Mouse (Mus musculus) lung, postnatal 0 days (tissue): ENCODE results near the gene Atxn7. TPM values are rescaled to one million over a fixed set of nuclear protein-coding genes. Genes with fewer than 3 reads are reported as not detected.

Experiments used
- ATAC-seq: fragments of 200-750 bp; cut with Nextera tagmentation; 2 replicates; pipeline ENCODE4 v1.8.0; 2017; ENCODE audit warnings: moderate library complexity
- DNase-seq: peaks from one replicate; pipeline ENCODE4 v3.0.0-alpha.2; 2016; ENCODE audit warnings: low spot score
- H3K27ac ChIP-seq: fragments of 300-500 bp; sonication (generic); 2 replicates; pipeline ENCODE4 v1.5.1; 2014; ENCODE audit warnings: antibody characterized with exemption, mild to moderate bottlenecking, low read length, mixed read lengths
- H3K27me3 ChIP-seq: fragments of 300-500 bp; sonication (generic); replicated peaks from 2 replicates; pipeline ENCODE4 v1.6.1; 2014; ENCODE audit warnings: low read length, mixed read lengths; ENCODE audit not compliant: insufficient read depth
- H3K36me3 ChIP-seq: fragments of 300-500 bp; sonication (generic); 2 replicates; pipeline ENCODE4 v1.6.1; 2014; ENCODE audit warnings: low read length, mixed read lengths; ENCODE audit not compliant: insufficient read depth
- H3K4me1 ChIP-seq: fragments of 300-500 bp; sonication (generic); 2 replicates; pipeline ENCODE4 v1.6.1; 2014; ENCODE audit warnings: antibody characterized with exemption, low read depth, low read length, mixed read lengths; ENCODE audit not compliant: insufficient read depth
- H3K4me2 ChIP-seq: fragments of 300-500 bp; sonication (generic); replicated peaks from 2 replicates; pipeline ENCODE4 v1.6.1; 2014; ENCODE audit warnings: low read depth, mild to moderate bottlenecking, low read length, moderate library complexity, mixed read lengths
- H3K4me3 ChIP-seq: fragments of 300-500 bp; sonication (generic); 2 replicates; pipeline ENCODE4 v1.5.1; 2014; ENCODE audit warnings: low read depth, low read length
- H3K9ac ChIP-seq: fragments of 300-500 bp; sonication (generic); replicated peaks from 2 replicates; pipeline ENCODE4 v1.6.1; 2014; ENCODE audit warnings: low read depth, mild to moderate bottlenecking
- H3K9me3 ChIP-seq: fragments of 300-500 bp; sonication (generic); 2 replicates; pipeline ENCODE4 v1.6.1; 2016; ENCODE audit warnings: low read length, mixed read lengths
- CTCF ChIP-seq: IDR thresholded peaks from 2 replicates; pipeline ENCODE4 v1.5.1; 2016; ENCODE audit warnings: antibody characterized with exemption, mild to moderate bottlenecking
- EP300 ChIP-seq: IDR thresholded peaks from 2 replicates; pipeline ENCODE4 v1.6.1; 2016; ENCODE audit warnings: antibody characterized with exemption, mild to moderate bottlenecking, control low read depth
- WGBS: fragments of 180-500 bp; shearing (Covaris S2); extraction: QIAGEN DNeasy Blood & Tissue Kit; methylation state at CpG from one replicate; pipeline ENCODE4 v1.1.7; 2014; 5-methylcytosine and 5-hydroxymethylcytosine counted together
- polyA plus RNA-seq: library from polyadenylated mRNA; unstranded; fragments of >200 nt; fragmentation: Nextera tagmentation; extraction: Ambion mirVana; gene quantifications from 2 replicates; pipeline ENCODE4 v1.2.1, GENCODE M21; 2015

Atxn7 gene
- polyA plus RNA-seq, 1 experiment from 2014 or later, result 4.3 TPM

GRCm38 (mm10) chr14:14014636-14015375 lies 53.6 kb downstream of the Atxn7 start:
- TF ChIP-seq EP300 (peak; percentile 33; the same call in 1 of the 2 replicates), CTCF (no peak)
- ATAC-seq, result no peak
- Histone ChIP-seq H3K27me3 (no peaks in the 10 kb centered on the region), H3K36me3 (0 out of 2 replicates have a peak, but pooled peaks cover 3% of the 10 kb centered on the region), H3K9me3 (no peaks in the 10 kb centered on the region), H3K4me2 (no peak overlapping the region), H3K4me3 (no peak overlapping the region), H3K4me1 (no peaks in the 10 kb centered on the region; the same call in 1 of the 2 replicates), H3K9ac (no peak overlapping the region), H3K27ac (peak overlapping the region; percentile 34)
- peak; percentile 84 for DNase-seq
- WGBS, result 42% methylated on average over 6 of the region's 6 CpGs

- Histone ChIP-seq H3K9ac (no peak overlapping the region), H3K27me3 (no peaks in the 10 kb centered on the region), H3K36me3 (0 out of 2 replicates have a peak, but pooled peaks cover 9% of the 10 kb centered on the region), H3K4me3 (no peak overlapping the region), H3K9me3 (no peaks in the 10 kb centered on the region), H3K27ac (no peak overlapping the region), H3K4me1 (no peaks in the 10 kb centered on the region; the same call in 1 of the 2 replicates), H3K4me2 (no peak overlapping the region)
- TF ChIP-seq CTCF, result peak; percentile 73
- TF ChIP-seq EP300, result no peak
- DNase-seq (peak; percentile 43), ATAC-seq (peak; percentile 40; the same call in 1 of the 2 replicates)
- WGBS, result 81% methylated on average over 6 of the region's 6 CpGs
Observed at GRCm38 (mm10) chr14:14019155-14019894, 58.1 kb downstream of the Atxn7 start.

- WGBS, result 89% methylated on average over 6 of the region's 6 CpGs
- Histone ChIP-seq H3K4me1 (no peaks in the 10 kb centered on the region), H3K4me3 (no peak overlapping the region), H3K4me2 (no peak overlapping the region), H3K27ac (no peak overlapping the region), H3K27me3 (no peaks in the 10 kb centered on the region), H3K36me3 (0 out of 2 replicates have a peak, but pooled peaks cover 12% of the 10 kb centered on the region), H3K9ac (no peak overlapping the region), H3K9me3 (no peaks in the 10 kb centered on the region)
- ATAC-seq (no peak), DNase-seq (no peak)
- TF ChIP-seq CTCF (no peak), EP300 (no peak)
Observed at GRCm38 (mm10) chr14:14021244-14021643, 60.0 kb downstream of the Atxn7 start.

- H3K27ac ChIP-seq, result no peak overlapping the region
- TF ChIP-seq EP300 (no peak), CTCF (no peak)
- no peak overlapping the region for H3K9ac ChIP-seq
- WGBS, result 88% methylated on average over 8 of the region's 8 CpGs
- no peak overlapping the region for H3K4me3 ChIP-seq
- no peak for DNase-seq
- H3K4me1 ChIP-seq, result no peaks in the 10 kb centered on the region
- 0 out of 2 replicates have a peak, but pooled peaks cover 8% of the 10 kb centered on the region for H3K36me3 ChIP-seq
- no peak for ATAC-seq
- no peaks in the 10 kb centered on the region for H3K27me3 ChIP-seq
- H3K9me3 ChIP-seq, result no peaks in the 10 kb centered on the region
- H3K4me2 ChIP-seq, result no peak overlapping the region
Observed at GRCm38 (mm10) chr14:14025870-14026269, 64.6 kb downstream of the Atxn7 start.

GRCm38 (mm10) chr14:14030621-14031020 lies 69.4 kb downstream of the Atxn7 start:
- DNase-seq, result no peak
- Histone ChIP-seq H3K27me3 (no peaks in the 10 kb centered on the region), H3K36me3 (0 out of 2 replicates have a peak, but pooled peaks cover 6% of the 10 kb centered on the region), H3K9ac (no peak overlapping the region), H3K9me3 (no peaks in the 10 kb centered on the region), H3K4me2 (no peak overlapping the region), H3K4me3 (no peak overlapping the region), H3K27ac (no peak overlapping the region), H3K4me1 (no peaks in the 10 kb centered on the region)
- WGBS, result 87% methylated on average over 2 of the region's 2 CpGs
- no peak for TF ChIP-seq CTCF
- TF ChIP-seq EP300, result no peak
- ATAC-seq, result no peak

- DNase-seq (no peak), ATAC-seq (no peak)
- Histone ChIP-seq H3K4me2 (no peak overlapping the region), H3K4me1 (no peaks in the 10 kb centered on the region), H3K9ac (no peak overlapping the region), H3K27ac (no peak overlapping the region), H3K36me3 (no peaks in the 10 kb centered on the region), H3K27me3 (no peaks in the 10 kb centered on the region), H3K9me3 (no peaks in the 10 kb centered on the region), H3K4me3 (no peak overlapping the region)
- WGBS, result 79% methylated on average over 1 of the region's 1 CpGs
- no peak for TF ChIP-seq EP300
- no peak for TF ChIP-seq CTCF
Observed at GRCm38 (mm10) chr14:14032842-14033241, 71.6 kb downstream of the Atxn7 start.
